Mouse (Mus musculus): ENCODE measurements around the gene Cbx5.

Cbx5 gene

GRCm38 (mm10) chr15:103214971-103215907 lies 24.4 kb downstream of the Cbx5 start:
- peak; percentile 89 to 94 for DNase-seq

- no peak for DNase-seq
These were observed 25.5 kb downstream of the Cbx5 start for GRCm38 (mm10) chr15:103214149-103214548.

GRCm38 (mm10) chr15:103205156-103205555 lies 34.5 kb downstream of the Cbx5 start:
- no peak for DNase-seq

GRCm38 (mm10) chr15:103202088-103202793 lies 37.4 kb downstream of the Cbx5 start:
- DNase-seq, result peak; percentile 65 to 67

- no peak for DNase-seq
These were observed 41.8 kb downstream of the Cbx5 start for GRCm38 (mm10) chr15:103197785-103198184.

- DNase-seq, result no peak
These were observed 42.8 kb downstream of the Cbx5 start for GRCm38 (mm10) chr15:103196835-103197234.

GRCm38 (mm10) chr15:103193606-103194005 lies 46.0 kb downstream of the Cbx5 start:
- DNase-seq, result peak in 1 of 2 experiments; percentile 34

- DNase-seq, result peak; percentile 47 to 65
These were observed 48.8 kb downstream of the Cbx5 start for GRCm38 (mm10) chr15:103190531-103191462.

GRCm38 (mm10) chr15:103190083-103190482 lies 49.5 kb downstream of the Cbx5 start:
- DNase-seq, result peak in 1 of 2 experiments; percentile 14

- DNase-seq, result peak in 1 of 2 experiments; percentile 12
These were observed 51.8 kb downstream of the Cbx5 start for GRCm38 (mm10) chr15:103187803-103188202.

GRCm38 (mm10) chr15:103185462-103186198 lies 54.0 kb downstream of the Cbx5 start:
- peak; percentile 67 to 71 for DNase-seq

- DNase-seq, result peak; percentile 54 to 61
These were observed 55.7 kb downstream of the Cbx5 start for GRCm38 (mm10) chr15:103183651-103184610.

- peak; percentile 78 to 81 for DNase-seq
These were observed 56.5 kb downstream of the Cbx5 start for GRCm38 (mm10) chr15:103183135-103183534.

GRCm38 (mm10) chr15:103182166-103182790 lies 57.3 kb downstream of the Cbx5 start:
- DNase-seq, result peak; percentile 86 to 87

GRCm38 (mm10) chr15:103180406-103180805 lies 59.2 kb downstream of the Cbx5 start:
- no peak for DNase-seq

- DNase-seq, result no peak
These were observed 60.8 kb downstream of the Cbx5 start for GRCm38 (mm10) chr15:103178767-103179166.

GRCm38 (mm10) chr15:103178137-103178536 lies 61.5 kb downstream of the Cbx5 start:
- peak in 1 of 2 experiments; percentile 71 for DNase-seq

- no peak for DNase-seq
These were observed 62.0 kb downstream of the Cbx5 start for GRCm38 (mm10) chr15:103177611-103178041.

- DNase-seq, result peak; percentile 87 to 92
These were observed 62.7 kb downstream of the Cbx5 start for GRCm38 (mm10) chr15:103176874-103177421.

- DNase-seq, result no peak
These were observed 66.4 kb downstream of the Cbx5 start for GRCm38 (mm10) chr15:103173251-103173650.
